ENCODE assay signal across 8 mouse cellular contexts in genomic region chr2:30942603-30943011, GRCm38 (mm10). TPM values are rescaled to one million over a fixed set of nuclear protein-coding genes. Genes with fewer than 3 reads are reported as not detected.
DNase-seq lines count a peak whose midpoint lies in the region; ATAC-seq lines count a peak whose summit lies in the region.

No protein-coding gene starts in this region.

- H3K27ac ChIP-seq in brown adipose tissue, adult 24 weeks (replicated peaks; ENCODE audit: low read depth, low read length): no peak overlapping the region
- H3K27ac ChIP-seq in macrophage: peak overlapping the region; percentile 25

- WGBS in macrophage (ENCODE audit: missing documents): 3% methylated on average over 16 of the region's 16 CpGs

- no peaks in the 10 kb centered on the region for H3K4me1 ChIP-seq in brown adipose tissue, adult 24 weeks (ENCODE audit: control insufficient read depth, insufficient read depth, insufficient read length, low read length)

- no peaks in the 10 kb centered on the region for H3K79me2 ChIP-seq in macrophage (ENCODE audit: inconsistent target)

- no peaks in the 10 kb centered on the region for H3K36me3 ChIP-seq in macrophage (ENCODE audit: inconsistent target)

- peak overlapping the region; percentile 65 for H3K4me3 ChIP-seq in brown adipose tissue, adult 24 weeks (ENCODE audit: insufficient read depth, low read depth, low read length)
- H3K4me3 ChIP-seq in macrophage (ENCODE audit: inconsistent target): peak overlapping the region; percentile 39

- peak; percentile 100 for ATAC-seq in erythroid progenitor cell, adult 5-6 weeks (replicated peaks; ENCODE audit: low FRiP score, poor library complexity, severe bottlenecking)

- peak; percentile 38 to 58 for DNase-seq in frontal cortex, postnatal 36 days (ENCODE audit: low spot score in 2 of 2)
- no peak for DNase-seq in frontal cortex, postnatal 25 days (ENCODE audit: low spot score in 2 of 2)
- peak; percentile 66 for DNase-seq in heart, postnatal 4 days
- peak; percentile 62 to 71 for DNase-seq in layer of hippocampus, postnatal 14 days (ENCODE audit: low spot score in 2 of 2)
- peak; percentile 52 for DNase-seq in right cerebral cortex, postnatal 25 days

RNA-seq across cellular contexts. Expression of gene Tor1b, which starts 10.2 kb away (rescaled TPM):
- 13.7 and 14.0 TPM in 2 replicates for polyA plus RNA-seq in brown adipose tissue, adult 24 weeks (2012; ENCODE audit: insufficient read depth, insufficient read length, missing spikeins)
- 18.0 TPM in 2 replicates for total RNA-seq in erythroid progenitor cell, adult 5-6 weeks (2015; ENCODE audit: low replicate concordance)
- 17.2 and 25.7 TPM in 2 replicates for total RNA-seq in erythroid progenitor cell, adult 5-6 weeks (2017; ENCODE audit: low replicate concordance)
- 10 to 100 TPM; 35.3 to 35.7 TPM for total RNA-seq in heart, postnatal 4 days (2021)
- total RNA-seq in layer of hippocampus, postnatal 14 days (2021): 10 to 100 TPM; 38.8 TPM
- 10 to 100 TPM; 15.1 to 39.8 (median 28.1) TPM for total RNA-seq in macrophage (2018; cell fraction: chromatin; rRNA removed)
- 10 to 100 TPM; 15.7 to 34.4 (median 24.2) TPM for total RNA-seq in macrophage (2018; cell fraction: cytosol; rRNA removed)
- total RNA-seq in macrophage (2018; cell fraction: nucleus; rRNA removed): 10 to 100 TPM; 24.7 to 60.3 (median 38.2) TPM
- 10.8 to 29.9 TPM (median 25.4 TPM) in 3 replicates for polyA plus RNA-seq in macrophage (2018)

RNA-seq across cellular contexts. Expression of gene Ptges, which starts 12.9 kb away (rescaled TPM):
- polyA plus RNA-seq in brown adipose tissue, adult 24 weeks (2012; ENCODE audit: insufficient read depth, insufficient read length, missing spikeins): 15.6 and 20.6 TPM in 2 replicates
- not detected in 2 replicates for total RNA-seq in erythroid progenitor cell, adult 5-6 weeks (2015; ENCODE audit: low replicate concordance)
- total RNA-seq in erythroid progenitor cell, adult 5-6 weeks (2017; ENCODE audit: low replicate concordance): 0.77 and 12.5 TPM in 2 replicates
- 1 to 10 TPM; 2.1 to 3.5 TPM for total RNA-seq in heart, postnatal 4 days (2021)
- total RNA-seq in layer of hippocampus, postnatal 14 days (2021): 1 to 10 TPM; 4.4 to 5.8 TPM
- total RNA-seq in macrophage (2018; cell fraction: chromatin; rRNA removed): 10 to 100 TPM in 10 of 26 experiments, 1 to 10 TPM in 16; 2.3 to 35.4 (median 8.3) TPM
- total RNA-seq in macrophage (2018; cell fraction: cytosol; rRNA removed): 10 to 100 TPM in 12 of 26 experiments, 1 to 10 TPM in 4, under 1 TPM in 10; 0.28 to 26.3 (median 7.3) TPM
- 10 to 100 TPM in 13 of 26 experiments, 1 to 10 TPM in 13; 1.6 to 58.0 (median 10.4) TPM for total RNA-seq in macrophage (2018; cell fraction: nucleus; rRNA removed)
- 0.59 to 0.80 TPM (median 0.68 TPM) in 3 replicates for polyA plus RNA-seq in macrophage (2018)

RNA-seq across cellular contexts. Expression of gene Tor1a, which starts 25.1 kb away (rescaled TPM):
- 20.5 and 26.0 TPM in 2 replicates for polyA plus RNA-seq in brown adipose tissue, adult 24 weeks (2012; ENCODE audit: insufficient read depth, insufficient read length, missing spikeins)
- total RNA-seq in erythroid progenitor cell, adult 5-6 weeks (2015; ENCODE audit: low replicate concordance): 15.9 and 24.7 TPM in 2 replicates
- 42.1 and 45.1 TPM in 2 replicates for total RNA-seq in erythroid progenitor cell, adult 5-6 weeks (2017; ENCODE audit: low replicate concordance)
- total RNA-seq in heart, postnatal 4 days (2021): 10 to 100 TPM; 20.5 to 20.6 TPM
- 10 to 100 TPM; 47.0 to 54.0 TPM for total RNA-seq in layer of hippocampus, postnatal 14 days (2021)
- 10 to 100 TPM; 21.9 to 72.0 (median 42.5) TPM for total RNA-seq in macrophage (2018; cell fraction: chromatin; rRNA removed)
- 10 to 100 TPM; 23.3 to 54.9 (median 39.8) TPM for total RNA-seq in macrophage (2018; cell fraction: cytosol; rRNA removed)
- total RNA-seq in macrophage (2018; cell fraction: nucleus; rRNA removed): 10 to 100 TPM; 21.4 to 66.4 (median 40.2) TPM
- 34.9 to 50.0 TPM (median 42.9 TPM) in 3 replicates for polyA plus RNA-seq in macrophage (2018)

RNA-seq across cellular contexts. Expression of gene BC005624, which starts 39.4 kb away (rescaled TPM):
- polyA plus RNA-seq in brown adipose tissue, adult 24 weeks (2012; ENCODE audit: insufficient read depth, insufficient read length, missing spikeins): 19.9 and 27.2 TPM in 2 replicates
- total RNA-seq in erythroid progenitor cell, adult 5-6 weeks (2015; ENCODE audit: low replicate concordance): 13.0 and 15.5 TPM in 2 replicates
- total RNA-seq in erythroid progenitor cell, adult 5-6 weeks (2017; ENCODE audit: low replicate concordance): 17.6 and 30.4 TPM in 2 replicates
- 10 to 100 TPM; 18.1 TPM for total RNA-seq in heart, postnatal 4 days (2021)
- total RNA-seq in layer of hippocampus, postnatal 14 days (2021): 10 to 100 TPM; 51.0 to 52.8 TPM
- total RNA-seq in macrophage (2018; cell fraction: chromatin; rRNA removed): 100 to 1,000 TPM in 13 of 26 experiments, 10 to 100 TPM in 13; 50.0 to 129 (median 100.0) TPM
- total RNA-seq in macrophage (2018; cell fraction: cytosol; rRNA removed): 10 to 100 TPM; 39.3 to 60.5 (median 47.8) TPM
- 10 to 100 TPM; 41.7 to 86.9 (median 58.1) TPM for total RNA-seq in macrophage (2018; cell fraction: nucleus; rRNA removed)
- polyA plus RNA-seq in macrophage (2018): 50.3 to 111 TPM (median 71.9 TPM) in 3 replicates

RNA-seq across cellular contexts. Expression of gene Usp20, which starts 39.5 kb away (rescaled TPM):
- 7.3 and 7.7 TPM in 2 replicates for polyA plus RNA-seq in brown adipose tissue, adult 24 weeks (2012; ENCODE audit: insufficient read depth, insufficient read length, missing spikeins)
- total RNA-seq in erythroid progenitor cell, adult 5-6 weeks (2015; ENCODE audit: low replicate concordance): 5.0 TPM in 1 of 2 replicates, not detected in the other
- 0.64 TPM in 1 of 2 replicates, not detected in the other for total RNA-seq in erythroid progenitor cell, adult 5-6 weeks (2017; ENCODE audit: low replicate concordance)
- total RNA-seq in heart, postnatal 4 days (2021): 10 to 100 TPM; 58.5 to 69.1 TPM
- total RNA-seq in layer of hippocampus, postnatal 14 days (2021): 10 to 100 TPM; 84.0 to 85.6 TPM
- total RNA-seq in macrophage (2018; cell fraction: chromatin; rRNA removed): 10 to 100 TPM in 19 of 26 experiments, 1 to 10 TPM in 7; 3.5 to 47.7 (median 21.2) TPM
- total RNA-seq in macrophage (2018; cell fraction: cytosol; rRNA removed): 1 to 10 TPM; 2.4 to 6.9 (median 4.7) TPM
- total RNA-seq in macrophage (2018; cell fraction: nucleus; rRNA removed): 10 to 100 TPM in 13 of 26 experiments, 1 to 10 TPM in 13; 2.6 to 22.3 (median 10.0) TPM
- polyA plus RNA-seq in macrophage (2018): 2.9 to 4.6 TPM (median 3.1 TPM) in 3 replicates

Comparison
In these comparisons a context has a peak if more than half of its experiments do, and no peak if none do; other contexts are left out.
1. DNase-seq: peak in frontal cortex, postnatal 36 days (2 of 2), heart, postnatal 4 days (single experiment), layer of hippocampus, postnatal 14 days (2 of 2) and right cerebral cortex, postnatal 25 days (single experiment); none in frontal cortex, postnatal 25 days (0 of 2).